Mouse (Mus musculus) MEL (cell line): ENCODE data around the gene Pex5. TPM values are rescaled to one million over a fixed set of nuclear protein-coding genes. Genes with fewer than 3 reads are reported as not detected.

Source experiments
- DNase-seq: peaks from one replicate; pipeline ENCODE4 v3.0.0; 2011; ENCODE audit warnings: low read depth, low spot score
- H3K27ac ChIP-seq: 2 replicates; pipeline ENCODE4 v1.5.1; 2012; ENCODE audit warnings: low read depth, mild to moderate bottlenecking, control low read depth, low read length, moderate library complexity; ENCODE audit not compliant: control insufficient read depth
- H3K27me3 ChIP-seq, 2 experiments: fragments of 150-350 bp in 1 of 2; sonication (generic) in 1 of 2; 2 replicates each; pipeline ENCODE4 v1.6.1; 2012; ENCODE audit warnings: low read length in 2 of 2, mild to moderate bottlenecking in 2 of 2, improper control_type of control experiment in 1 of 2, moderate library complexity in 1 of 2; ENCODE audit not compliant: insufficient read depth in 2 of 2, control insufficient read depth in 1 of 2
- H3K36me3 ChIP-seq, 2 experiments: 2 replicates each; pipeline ENCODE4 v1.6.1; 2012 to 2014; ENCODE audit warnings: low read length in 2 of 2, improper control_type of control experiment in 1 of 2, inconsistent platforms in 1 of 2, mild to moderate bottlenecking in 1 of 2; ENCODE audit not compliant: insufficient read depth in 2 of 2, control insufficient read depth in 1 of 2
- H3K4me1 ChIP-seq, 2 experiments: fragments of 150-350 bp in 1 of 2; sonication (generic) in 1 of 2; 2 replicates each; pipeline ENCODE4 v1.6.1; 2012; ENCODE audit warnings: low read length in 2 of 2, improper control_type of control experiment in 1 of 2, mild to moderate bottlenecking in 1 of 2; ENCODE audit not compliant: insufficient read depth in 2 of 2, control insufficient read depth in 1 of 2
- H3K4me3 ChIP-seq, 2 experiments: fragments of 150-350 bp in 1 of 2; sonication (generic) in 1 of 2; 2 replicates each; pipeline ENCODE4 v1.5.1; 2012; ENCODE audit warnings: low read depth in 2 of 2, low read length in 2 of 2, mild to moderate bottlenecking in 2 of 2, moderate library complexity in 2 of 2, control low read depth in 1 of 2, improper control_type of control experiment in 1 of 2; ENCODE audit not compliant: control insufficient read depth in 1 of 2, insufficient read depth in 1 of 2
- H3K79me2 ChIP-seq: 2 replicates; pipeline ENCODE4 v1.6.1; 2012; ENCODE audit warnings: mild to moderate bottlenecking, low read length, moderate library complexity; ENCODE audit not compliant: control insufficient read depth, poor library complexity, insufficient read depth
- H3K9ac ChIP-seq: 2 replicates; pipeline ENCODE4 v1.6.1; 2012; ENCODE audit warnings: low read depth, mild to moderate bottlenecking, control low read depth, low read length, moderate library complexity; ENCODE audit not compliant: control insufficient read depth, poor library complexity, severe bottlenecking
- H3K9me3 ChIP-seq: fragments of 150-350 bp; sonication (generic); replicated peaks from 2 replicates; pipeline ENCODE4 v1.6.1; 2012; ENCODE audit warnings: mild to moderate bottlenecking, low read length, improper control_type of control experiment, moderate library complexity; ENCODE audit not compliant: insufficient read depth
- BHLHE40 ChIP-seq: IDR thresholded peaks from 2 replicates; pipeline ENCODE4 v1.6.1; 2012; ENCODE audit warnings: low read depth, mild to moderate bottlenecking, inconsistent platforms, low read length, improper control_type of control experiment, borderline replicate concordance
- CHD2 ChIP-seq: IDR thresholded peaks from 2 replicates; pipeline ENCODE4 v1.6.1; 2011; ENCODE audit warnings: low read length, improper control_type of control experiment
- CTCF ChIP-seq, 3 experiments: IDR thresholded peaks in 2 of 3; conservative IDR thresholded peaks in 1 of 3; 2 replicates each; pipeline ENCODE4 v1.5.1; 2011 to 2012; ENCODE audit warnings: low read length in 3 of 3, low read depth in 2 of 3, mild to moderate bottlenecking in 2 of 3, improper control_type of control experiment in 1 of 3, inconsistent platforms in 1 of 3, mixed read lengths in 1 of 3, moderate library complexity in 1 of 3; ENCODE audit not compliant: control insufficient read depth in 1 of 3, insufficient read depth in 1 of 3, poor library complexity in 1 of 3, severe bottlenecking in 1 of 3
- E2F4 ChIP-seq: IDR thresholded peaks from 2 replicates; pipeline ENCODE4 v1.6.1; 2011; ENCODE audit warnings: low read depth, low read length, improper control_type of control experiment, borderline replicate concordance
- HCFC1 ChIP-seq: IDR thresholded peaks from 2 replicates; pipeline ENCODE4 v1.6.1; 2012; ENCODE audit warnings: low read depth, mild to moderate bottlenecking, inconsistent platforms, low read length, improper control_type of control experiment, moderate library complexity
- JUND ChIP-seq: IDR thresholded peaks from 2 replicates; pipeline ENCODE4 v1.6.1; 2011; ENCODE audit warnings: low read depth, mild to moderate bottlenecking, improper control_type of control experiment, low read length
- KAT2A ChIP-seq: conservative IDR thresholded peaks from 2 replicates; pipeline ENCODE4 v1.6.1; 2012; ENCODE audit warnings: low read depth, low read length, improper control_type of control experiment, inconsistent platforms
- MXI1 ChIP-seq: IDR thresholded peaks from 2 replicates; pipeline ENCODE4 v1.6.1; 2011; ENCODE audit warnings: mild to moderate bottlenecking, low read depth, low read length, improper control_type of control experiment
- MYC ChIP-seq: IDR thresholded peaks from 2 replicates; pipeline ENCODE4 v1.6.1; 2011; ENCODE audit warnings: low read depth, mild to moderate bottlenecking, low read length, improper control_type of control experiment, moderate library complexity
- POLR2A ChIP-seq, 2 experiments: IDR thresholded peaks; 2 replicates each; pipeline ENCODE4 v1.6.1; 2011 to 2012; ENCODE audit warnings: low read length in 2 of 2, mild to moderate bottlenecking in 2 of 2, control low read depth in 1 of 2, improper control_type of control experiment in 1 of 2, low read depth in 1 of 2, moderate library complexity in 1 of 2; ENCODE audit not compliant: control insufficient read depth in 1 of 2, insufficient read depth in 1 of 2, poor library complexity in 1 of 2
- SIN3A ChIP-seq: IDR thresholded peaks from 2 replicates; pipeline ENCODE4 v1.6.1; 2012; ENCODE audit warnings: low read length, improper control_type of control experiment, inconsistent platforms
- TBP ChIP-seq: IDR thresholded peaks from 2 replicates; pipeline ENCODE4 v1.8.0; 2011; ENCODE audit warnings: low read depth, low read length, improper control_type of control experiment
- TCF12 ChIP-seq: IDR thresholded peaks from 2 replicates; pipeline ENCODE4 v1.6.1; 2014; ENCODE audit warnings: low read depth, mild to moderate bottlenecking, inconsistent platforms, low read length, improper control_type of control experiment, moderate library complexity
- USF1 ChIP-seq: IDR thresholded peaks from 2 replicates; pipeline ENCODE4 v1.6.1; 2014; ENCODE audit warnings: low read depth, mild to moderate bottlenecking, inconsistent platforms, low read length, improper control_type of control experiment, moderate library complexity
- ZKSCAN1 ChIP-seq: IDR thresholded peaks from 2 replicates; pipeline ENCODE4 v1.6.1; 2012; ENCODE audit warnings: low read depth, mild to moderate bottlenecking, inconsistent platforms, low read length, improper control_type of control experiment, moderate library complexity
- polyA plus RNA-seq, 2 experiments: library from polyadenylated mRNA; stranded (reverse) in 1 of 2; unstranded in 1 of 2; fragments of >175 nt in 1 of 2; fragments of >200 nt in 1 of 2; gene quantifications; 2 replicates each; pipeline versions ENCODE4 v1.2.1 to v1.2.4; 2012; ENCODE audit warnings: low replicate concordance in 2 of 2, low read depth in 1 of 2; ENCODE audit not compliant: insufficient read length in 2 of 2, insufficient read depth in 1 of 2, missing spikeins in 1 of 2
- total RNA-seq: library from RNA; depleted of rRNA; stranded (reverse); fragments of 300-350 nt; gene quantifications from 2 replicates; pipeline ENCODE4 v1.2.3, GENCODE M21; 2012

Gene Pex5
- total and polyA plus RNA-seq, 3 experiments = 63.0 to 63.1 TPM; not detected in 1

GRCm38 (mm10) chr6:124427289-124427688, 12.4 kb upstream of the Pex5 start:
- no peaks in the 10 kb centered on the region for H3K27me3 ChIP-seq
- H3K9ac ChIP-seq = no peak overlapping the region
- no peak for TF ChIP-seq CTCF (IDR thresholded peaks at IDR 0.05 in 2 of 3, conservative IDR thresholded peaks at IDR 0.05 in 1 of 3; ENCODE audit: control insufficient read depth in 1 of 3, insufficient read depth in 1 of 3, low read depth in 2 of 3, low read length in 3 of 3, poor library complexity in 1 of 3, severe bottlenecking in 1 of 3)
- TF ChIP-seq ZKSCAN1 = no peak
- no peak for TF ChIP-seq HCFC1
- no peak for TF ChIP-seq SIN3A
- no peak for TF ChIP-seq MYC
- no peak overlapping the region for H3K27ac ChIP-seq
- H3K9me3 ChIP-seq = no peaks in the 10 kb centered on the region
- H3K79me2 ChIP-seq = no peaks in the 10 kb centered on the region
- no peak overlapping the region for H3K4me3 ChIP-seq
- no peak for DNase-seq
- H3K36me3 ChIP-seq = peaks cover 0 to 6% of the 10 kb centered on the region in 2 experiments; a peak in 1 of 4 replicates
- peaks cover 7 to 13% of the 10 kb centered on the region in 2 experiments; a peak in 3 of 4 replicates for H3K4me1 ChIP-seq

GRCm38 (mm10) chr6:124426604-124427003, 11.7 kb upstream of the Pex5 start:
- H3K27me3 ChIP-seq = no peaks in the 10 kb centered on the region
- H3K36me3 ChIP-seq = peaks cover 0 to 6% of the 10 kb centered on the region in 2 experiments; a peak in 1 of 4 replicates
- DNase-seq = no peak
- no peaks in the 10 kb centered on the region for H3K79me2 ChIP-seq
- no peak for TF ChIP-seq USF1
- no peak for TF ChIP-seq HCFC1
- TF ChIP-seq MXI1 = no peak
- TF ChIP-seq E2F4 = no peak
- TF ChIP-seq TBP = no peak
- TF ChIP-seq CHD2 = no peak
- H3K4me1 ChIP-seq = peaks cover 7 to 13% of the 10 kb centered on the region in 2 experiments; a peak in 3 of 4 replicates
- no peak overlapping the region for H3K27ac ChIP-seq
- no peaks in the 10 kb centered on the region for H3K9me3 ChIP-seq
- H3K4me3 ChIP-seq = no peak overlapping the region
- no peak overlapping the region for H3K9ac ChIP-seq

- no peaks in the 10 kb centered on the region for H3K9me3 ChIP-seq
- H3K9ac ChIP-seq = no peak overlapping the region
- H3K36me3 ChIP-seq = peaks cover 0 to 6% of the 10 kb centered on the region in 2 experiments; a peak in 1 of 4 replicates
- DNase-seq = no peak
- no peaks in the 10 kb centered on the region for H3K79me2 ChIP-seq
- no peak overlapping the region for H3K4me3 ChIP-seq
- H3K27me3 ChIP-seq = no peaks in the 10 kb centered on the region
- TF ChIP-seq BHLHE40 (no peak), JUND (no peak), USF1 (no peak), KAT2A (no peak), POLR2A (IDR thresholded peaks at IDR 0.05; ENCODE audit: control insufficient read depth in 1 of 2, insufficient read depth in 1 of 2, low read depth in 1 of 2, low read length in 2 of 2, poor library complexity in 1 of 2) (no peak), TCF12 (no peak)
- TF ChIP-seq, all 39 proteins: peak for 0
- H3K27ac ChIP-seq = no peak overlapping the region
- peaks cover 7 to 13% of the 10 kb centered on the region in 2 experiments; a peak in 3 of 4 replicates for H3K4me1 ChIP-seq
Observed at GRCm38 (mm10) chr6:124425523-124425922, 10.7 kb upstream of the Pex5 start.
